Mouse (Mus musculus): ENCODE data around the gene Nr1h2. TPM values are rescaled to one million over a fixed set of nuclear protein-coding genes. Genes with fewer than 3 reads are reported as not detected.

The Nr1h2 gene
- polyA plus RNA-seq, 1 experiment from 2014 or later: 70.5 TPM

GRCm38 (mm10) chr7:44521710-44522109 lies 32.0 kb downstream of the Nr1h2 start:
- Histone ChIP-seq H3K4me1 (peaks cover 15% of the 10 kb centered on the region), H3K9ac (replicated peaks) (no peak overlapping the region; the same call in 1 of the 2 replicates), H3K4me2 (replicated peaks) (peak overlapping the region; percentile 36), H3K27me3 (peaks cover 15% of the 10 kb centered on the region; the same call in 1 of the 2 replicates), H3K4me3 (no peak overlapping the region), H3K9me3 (no peaks in the 10 kb centered on the region), H3K36me3 (no peaks in the 10 kb centered on the region), H3K27ac (replicated peaks) (no peak overlapping the region)
- peak; percentile 64 for ATAC-seq (replicated peaks)
- 2% methylated on average over 20 of the region's 20 CpGs for WGBS

GRCm38 (mm10) chr7:44520990-44521389 lies 32.8 kb downstream of the Nr1h2 start:
- Histone ChIP-seq H3K9me3 (no peaks in the 10 kb centered on the region), H3K4me2 (replicated peaks) (no peak overlapping the region), H3K27me3 (peaks cover 15% of the 10 kb centered on the region; the same call in 1 of the 2 replicates), H3K4me3 (no peak overlapping the region), H3K9ac (replicated peaks) (no peak overlapping the region), H3K36me3 (no peaks in the 10 kb centered on the region), H3K27ac (replicated peaks) (no peak overlapping the region), H3K4me1 (peaks cover 15% of the 10 kb centered on the region)
- WGBS: 59% methylated on average over 3 of the region's 3 CpGs
- no peak for ATAC-seq (replicated peaks)

- no peak overlapping the region for H3K9ac ChIP-seq (replicated peaks)
- H3K9me3 ChIP-seq: no peaks in the 10 kb centered on the region
- H3K4me2 ChIP-seq (replicated peaks): no peak overlapping the region
- no peak overlapping the region for H3K4me3 ChIP-seq
- ATAC-seq (replicated peaks): no peak
- H3K27ac ChIP-seq (replicated peaks): no peak overlapping the region
- H3K36me3 ChIP-seq: no peaks in the 10 kb centered on the region
- H3K4me1 ChIP-seq: peaks cover 5% of the 10 kb centered on the region
- H3K27me3 ChIP-seq: peaks cover 19% of the 10 kb centered on the region; the same call in 1 of the 2 replicates
- WGBS: 76% methylated on average over 9 of the region's 9 CpGs
These were observed 34.4 kb downstream of the Nr1h2 start for GRCm38 (mm10) chr7:44519240-44519913.

- Histone ChIP-seq H3K9me3 (no peaks in the 10 kb centered on the region), H3K9ac (replicated peaks) (no peak overlapping the region)
- no peak for ATAC-seq (replicated peaks)
These were observed 46.3 kb downstream of the Nr1h2 start for GRCm38 (mm10) chr7:44507491-44507890.

GRCm38 (mm10) chr7:44501563-44502115 lies 52.1 kb downstream of the Nr1h2 start:
- 0 out of 2 replicates have a peak, but pooled peaks have one; percentile 38 for ATAC-seq (replicated peaks)

More at GRCm38 (mm10) chr7:44507491-44507890, 46.3 kb downstream of the Nr1h2 start:
- Histone ChIP-seq H3K4me2 (replicated peaks) (no peak overlapping the region), H3K4me3 (no peak overlapping the region), H3K27ac (replicated peaks) (no peak overlapping the region), H3K4me1 (no peaks in the 10 kb centered on the region), H3K27me3 (no peaks in the 10 kb centered on the region), H3K36me3 (no peaks in the 10 kb centered on the region)

GRCm38 (mm10) chr7:44500046-44500445 lies 53.7 kb downstream of the Nr1h2 start:
- no peak overlapping the region for H3K9ac ChIP-seq (replicated peaks)
- H3K9me3 ChIP-seq: no peaks in the 10 kb centered on the region
- WGBS: 59% methylated on average over 20 of the region's 20 CpGs
- no peak for ATAC-seq (replicated peaks)
- peaks cover 18% of the 10 kb centered on the region for H3K4me1 ChIP-seq
- no peak overlapping the region for H3K4me3 ChIP-seq
- no peaks in the 10 kb centered on the region for H3K27me3 ChIP-seq
- no peaks in the 10 kb centered on the region for H3K36me3 ChIP-seq
- H3K4me2 ChIP-seq (replicated peaks): no peak overlapping the region
- H3K27ac ChIP-seq (replicated peaks): no peak overlapping the region

More at GRCm38 (mm10) chr7:44501563-44502115, 52.1 kb downstream of the Nr1h2 start:
- Histone ChIP-seq H3K27me3 (no peaks in the 10 kb centered on the region), H3K36me3 (no peaks in the 10 kb centered on the region), H3K9ac (replicated peaks) (no peak overlapping the region), H3K4me1 (peaks cover 10% of the 10 kb centered on the region), H3K4me2 (replicated peaks) (no peak overlapping the region), H3K4me3 (no peak overlapping the region), H3K27ac (replicated peaks) (no peak overlapping the region), H3K9me3 (no peaks in the 10 kb centered on the region)
- 37% methylated on average over 5 of the region's 5 CpGs for WGBS

Small RNA genes within 50 kb of the gene (microRNA-seq; reads per million reads assigned to microRNA genes)
- gene Mir7053: 0.66 reads per million

Other genes starting within 250 kb of the Nr1h2 start
- gene Clec11a, start 247.0 kb downstream of the Nr1h2 start, polyA plus RNA-seq (2015; fragmentation: Nextera tagmentation; extraction: Ambion mirVana): 3.7 TPM in 2 replicates
- 22.0 and 24.2 TPM in 2 replicates for gene Shank1, start 243.7 kb downstream of the Nr1h2 start, polyA plus RNA-seq (2015; fragmentation: Nextera tagmentation; extraction: Ambion mirVana)
- gene Syt3, start 169.8 kb downstream of the Nr1h2 start, polyA plus RNA-seq (2015; fragmentation: Nextera tagmentation; extraction: Ambion mirVana): 24.5 and 26.7 TPM in 2 replicates
- gene 1700008O03Rik, start 168.1 kb downstream of the Nr1h2 start, polyA plus RNA-seq (2015; fragmentation: Nextera tagmentation; extraction: Ambion mirVana): 1.1 and 1.4 TPM in 2 replicates
- 15.6 and 15.7 TPM in 2 replicates for gene Lrrc4b, start 124.9 kb downstream of the Nr1h2 start, polyA plus RNA-seq (2015; fragmentation: Nextera tagmentation; extraction: Ambion mirVana)
- 4.3 and 5.8 TPM in 2 replicates for gene Aspdh, start 88.6 kb downstream of the Nr1h2 start, polyA plus RNA-seq (2015; fragmentation: Nextera tagmentation; extraction: Ambion mirVana)
- 52.5 and 56.6 TPM in 2 replicates for gene Josd2, start 86.0 kb downstream of the Nr1h2 start, polyA plus RNA-seq (2015; fragmentation: Nextera tagmentation; extraction: Ambion mirVana)
- 133 and 138 TPM in 2 replicates for gene Emc10, start 57.4 kb downstream of the Nr1h2 start, polyA plus RNA-seq (2015; fragmentation: Nextera tagmentation; extraction: Ambion mirVana)
- gene Fam71e1, start 57.4 kb downstream of the Nr1h2 start, polyA plus RNA-seq (2015; fragmentation: Nextera tagmentation; extraction: Ambion mirVana): 30.2 and 30.5 TPM in 2 replicates
- gene Mybpc2, start 29.3 kb downstream of the Nr1h2 start, polyA plus RNA-seq (2015; fragmentation: Nextera tagmentation; extraction: Ambion mirVana): 0.13 and 0.15 TPM in 2 replicates
- gene Spib, start 21.9 kb downstream of the Nr1h2 start, polyA plus RNA-seq (2015; fragmentation: Nextera tagmentation; extraction: Ambion mirVana): not detected in 2 replicates
- 46.9 and 54.1 TPM in 2 replicates for gene Pold1, start 5.1 kb downstream of the Nr1h2 start, polyA plus RNA-seq (2015; fragmentation: Nextera tagmentation; extraction: Ambion mirVana)
- 1.0 and 1.6 TPM in 2 replicates for gene Napsa, start 18.4 kb upstream of the Nr1h2 start, polyA plus RNA-seq (2015; fragmentation: Nextera tagmentation; extraction: Ambion mirVana)
- gene Kcnc3, start 36.7 kb upstream of the Nr1h2 start, polyA plus RNA-seq (2015; fragmentation: Nextera tagmentation; extraction: Ambion mirVana): 2.6 and 3.3 TPM in 2 replicates
- 1.3 and 1.5 TPM in 2 replicates for gene Myh14, start 116.9 kb upstream of the Nr1h2 start, polyA plus RNA-seq (2015; fragmentation: Nextera tagmentation; extraction: Ambion mirVana)
- not detected in 2 replicates for gene Izumo2, start 154.8 kb upstream of the Nr1h2 start, polyA plus RNA-seq (2015; fragmentation: Nextera tagmentation; extraction: Ambion mirVana)
- gene Vrk3, start 194.5 kb upstream of the Nr1h2 start, polyA plus RNA-seq (2015; fragmentation: Nextera tagmentation; extraction: Ambion mirVana): 36.2 and 37.2 TPM in 2 replicates
- 1.1 and 1.2 TPM in 2 replicates for gene Zfp473, start 197.1 kb upstream of the Nr1h2 start, polyA plus RNA-seq (2015; fragmentation: Nextera tagmentation; extraction: Ambion mirVana)